Mouse (Mus musculus) limb, embryonic 14.5 days (tissue): ENCODE data around the gene Sycp2l. TPM values are rescaled to one million over a fixed set of nuclear protein-coding genes. Genes with fewer than 3 reads are reported as not detected.
"Not testable (repeated sequence)": the region's sequence is repeated elsewhere in the genome, so short reads cannot be mapped to it uniquely, and the experiment has no call there.

Experiments used
- ATAC-seq: fragments of 200-750 bp; cut with Nextera tagmentation; 2 replicates; pipeline ENCODE4 v1.8.0; 2017; ENCODE audit warnings: low read depth, moderate number of reproducible peaks, moderate TSS enrichment; ENCODE audit not compliant: low FRiP score
- DNase-seq: peaks from one replicate; pipeline ENCODE4 v3.0.0-alpha.2; 2015; ENCODE audit warnings: low spot score
- H3K27ac ChIP-seq: fragments of 300-500 bp; sonication (generic); replicated peaks from 2 replicates; pipeline ENCODE4 v1.5.1; 2014; ENCODE audit warnings: low read depth, mild to moderate bottlenecking, low read length, moderate library complexity, mixed read lengths
- H3K27me3 ChIP-seq: fragments of 300-500 bp; sonication (generic); 2 replicates; pipeline ENCODE4 v1.6.1; 2014; ENCODE audit warnings: low read length, mixed read lengths; ENCODE audit not compliant: control insufficient read depth, insufficient read depth
- H3K36me3 ChIP-seq: fragments of 300-500 bp; sonication (generic); 2 replicates; pipeline ENCODE4 v1.6.1; 2014; ENCODE audit warnings: mild to moderate bottlenecking, low read length, moderate library complexity, mixed read lengths; ENCODE audit not compliant: control insufficient read depth, insufficient read depth
- H3K4me1 ChIP-seq: fragments of 300-500 bp; sonication (generic); 2 replicates; pipeline ENCODE4 v1.6.1; 2014; ENCODE audit warnings: antibody characterized with exemption, low read length, mixed read lengths; ENCODE audit not compliant: control insufficient read depth, insufficient read depth
- H3K4me2 ChIP-seq: fragments of 300-500 bp; sonication (generic); replicated peaks from 2 replicates; pipeline ENCODE4 v1.6.1; 2014; ENCODE audit warnings: low read depth, mild to moderate bottlenecking, low read length, moderate library complexity; ENCODE audit not compliant: severe bottlenecking
- H3K4me3 ChIP-seq: fragments of 300-500 bp; sonication (generic); replicated peaks from 2 replicates; pipeline ENCODE4 v1.5.1; 2014; ENCODE audit warnings: low read length
- H3K9ac ChIP-seq: fragments of 300-500 bp; sonication (generic); 2 replicates; pipeline ENCODE4 v1.6.1; 2014; ENCODE audit warnings: mild to moderate bottlenecking, low read depth, low read length, moderate library complexity; ENCODE audit not compliant: severe bottlenecking
- H3K9me3 ChIP-seq: fragments of 300-500 bp; sonication (generic); 2 replicates; pipeline ENCODE4 v1.6.1; 2016; ENCODE audit warnings: low read length; ENCODE audit not compliant: control insufficient read depth
- POLR2A ChIP-seq: fragments of 200-500 bp; IDR thresholded peaks from 2 replicates; pipeline ENCODE4 v1.8.0; 2012; ENCODE audit warnings: inconsistent platforms, mild to moderate bottlenecking, moderate library complexity, borderline replicate concordance; ENCODE audit not compliant: insufficient read depth, insufficient read length; ENCODE audit errors: extremely low read depth
- WGBS: fragments of 180-500 bp; shearing (Covaris S2); extraction: QIAGEN DNeasy Blood & Tissue Kit; methylation state at CpG from one replicate; pipeline ENCODE4 v1.1.7; 2014; 5-methylcytosine and 5-hydroxymethylcytosine counted together
- polyA plus RNA-seq, 2 experiments: library from polyadenylated mRNA; depleted of rRNA in 1 of 2; stranded (reverse) in 1 of 2; unstranded in 1 of 2; fragments of >200 nt; fragmentation: Nextera tagmentation in 1 of 2; extraction: Ambion mirVana in 1 of 2; gene quantifications; 2 replicates each; pipeline versions ENCODE4 v1.2.1 to v1.2.3; 2012 to 2014

The Sycp2l gene
- polyA plus RNA-seq, 2 experiments, result not detected

GRCm38 (mm10) chr13:41203289-41203688, 89.2 kb downstream of the Sycp2l start:
- H3K36me3 ChIP-seq, result no peaks in the 10 kb centered on the region
- H3K4me3 ChIP-seq, result no peak overlapping the region
- TF ChIP-seq POLR2A, result no peak
- WGBS, result 19% methylated on average over 7 of the region's 7 CpGs
- peaks cover 7% of the 10 kb centered on the region for H3K4me1 ChIP-seq
- ATAC-seq, result no peak
- H3K9me3 ChIP-seq, result no peaks in the 10 kb centered on the region
- DNase-seq, result no peak
- H3K27me3 ChIP-seq, result no peaks in the 10 kb centered on the region; the same call in 1 of the 2 replicates
- H3K27ac ChIP-seq, result no peak overlapping the region
- H3K4me2 ChIP-seq, result no peak overlapping the region
- H3K9ac ChIP-seq, result no peak overlapping the region

- Histone ChIP-seq H3K4me2 (no peak overlapping the region), H3K36me3 (no peaks in the 10 kb centered on the region), H3K4me1 (peaks cover 7% of the 10 kb centered on the region), H3K9ac (no peak overlapping the region), H3K27me3 (no peaks in the 10 kb centered on the region; the same call in 1 of the 2 replicates), H3K4me3 (no peak overlapping the region), H3K9me3 (no peaks in the 10 kb centered on the region), H3K27ac (no peak overlapping the region)
- no peak for DNase-seq
- TF ChIP-seq POLR2A, result no peak
- 71% methylated on average over 9 of the region's 9 CpGs for WGBS
- no peak for ATAC-seq
Observed at GRCm38 (mm10) chr13:41203691-41204090, 89.6 kb downstream of the Sycp2l start.

- H3K36me3 ChIP-seq, H3K27me3 ChIP-seq, H3K9me3 ChIP-seq, H3K9ac ChIP-seq, ATAC-seq, H3K27ac ChIP-seq, H3K4me2 ChIP-seq, H3K4me3 ChIP-seq, DNase-seq, H3K4me1 ChIP-seq: not testable (repeated sequence)
Observed at GRCm38 (mm10) chr13:41205568-41205967, 91.5 kb downstream of the Sycp2l start.

GRCm38 (mm10) chr13:41206241-41206640, 92.1 kb downstream of the Sycp2l start:
- no peak overlapping the region for H3K4me2 ChIP-seq
- no peak overlapping the region for H3K9ac ChIP-seq
- ATAC-seq (no peak), DNase-seq (no peak)
- H3K27me3 ChIP-seq, result no peaks in the 10 kb centered on the region; the same call in 1 of the 2 replicates
- no peaks in the 10 kb centered on the region for H3K9me3 ChIP-seq
- no peak overlapping the region for H3K4me3 ChIP-seq
- no peaks in the 10 kb centered on the region for H3K36me3 ChIP-seq
- WGBS, result 83% methylated on average over 5 of the region's 5 CpGs
- H3K27ac ChIP-seq, result no peak overlapping the region
- TF ChIP-seq POLR2A, result no peak
- H3K4me1 ChIP-seq, result peaks cover 7% of the 10 kb centered on the region

- no peak for TF ChIP-seq POLR2A
- no peak overlapping the region for H3K27ac ChIP-seq
- H3K9ac ChIP-seq, result no peak overlapping the region
- H3K4me2 ChIP-seq, result no peak overlapping the region
- H3K36me3 ChIP-seq, result no peaks in the 10 kb centered on the region
- ATAC-seq, result no peak
- no peaks in the 10 kb centered on the region; the same call in 1 of the 2 replicates for H3K27me3 ChIP-seq
- DNase-seq, result no peak
- H3K4me3 ChIP-seq, result no peak overlapping the region
- H3K9me3 ChIP-seq, result no peaks in the 10 kb centered on the region
- H3K4me1 ChIP-seq, result no peaks in the 10 kb centered on the region
- 67% methylated on average over 4 of the region's 4 CpGs for WGBS
Observed at GRCm38 (mm10) chr13:41211276-41211675, 97.2 kb downstream of the Sycp2l start.

GRCm38 (mm10) chr13:41212558-41213322, 98.6 kb downstream of the Sycp2l start:
- DNase-seq (no peak), ATAC-seq (no peak)
- no peaks in the 10 kb centered on the region for H3K9me3 ChIP-seq
- H3K27ac ChIP-seq, result no peak overlapping the region
- H3K36me3 ChIP-seq, result no peaks in the 10 kb centered on the region
- H3K4me1 ChIP-seq, result no peaks in the 10 kb centered on the region
- H3K27me3 ChIP-seq, result no peaks in the 10 kb centered on the region
- H3K4me2 ChIP-seq, result no peak overlapping the region
- TF ChIP-seq POLR2A, result no peak
- no peak overlapping the region for H3K4me3 ChIP-seq
- no peak overlapping the region for H3K9ac ChIP-seq
- WGBS, result 56% methylated on average over 6 of the region's 6 CpGs
